Mouse (Mus musculus): Measurements from ENCODE around the gene Gm960.

DNA sequence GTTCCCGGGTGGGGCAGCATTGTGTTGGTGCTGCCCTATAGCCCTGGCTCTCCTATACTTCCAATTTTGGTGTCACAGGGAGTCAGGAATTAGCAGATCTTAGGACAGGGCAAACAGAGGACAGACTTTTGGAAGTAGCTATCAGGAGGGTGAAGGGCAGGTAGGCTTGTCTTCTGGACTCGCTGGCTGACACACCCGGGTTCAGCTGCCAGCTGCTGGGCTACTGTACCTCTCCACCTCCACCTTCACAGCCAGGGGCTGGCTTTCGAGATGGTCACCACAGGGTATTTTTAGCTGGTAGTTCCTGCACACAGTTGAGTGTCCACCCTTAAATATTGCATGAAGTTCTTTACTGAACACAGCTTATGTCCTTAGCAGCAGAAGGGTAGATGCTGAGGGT is 90.0 kb downstream of the Gm960 start:
- no peak for TF ChIP-seq CTCF (IDR thresholded peaks at IDR 0.05; ENCODE audit: low read depth)
- no peak for TF ChIP-seq EP300 (IDR thresholded peaks at IDR 0.05; ENCODE audit: low read depth)

Measured in liver, embryonic 14.5 days (tissue).